Mouse (Mus musculus) myocyte (in vitro differentiated cells): ENCODE measurements around the gene Arl4a.

Experiments used
- CEBPB ChIP-seq: IDR thresholded peaks from 2 replicates; pipeline ENCODE4 v1.6.1; 2011; ENCODE audit warnings: mild to moderate bottlenecking, moderate library complexity; ENCODE audit not compliant: poor library complexity, insufficient read depth, severe bottlenecking
- E2F4 ChIP-seq: IDR thresholded peaks from one replicate; pipeline ENCODE4 v1.6.1; 2011; ENCODE audit warnings: mild to moderate bottlenecking, control low read depth, moderate library complexity; ENCODE audit not compliant: insufficient read depth
- MAX ChIP-seq: IDR thresholded peaks from one replicate; pipeline ENCODE4 v1.6.1; 2011; ENCODE audit warnings: low read depth, mild to moderate bottlenecking, control low read depth
- MYOG ChIP-seq, 3 experiments: IDR thresholded peaks; one replicate each; pipeline ENCODE4 v1.6.1; 2011; ENCODE audit warnings: control low read depth in 2 of 3, low read depth in 2 of 3, mild to moderate bottlenecking in 2 of 3; ENCODE audit not compliant: insufficient read length in 2 of 3, control insufficient read depth in 1 of 3, insufficient read depth in 1 of 3
- POLR2A ChIP-seq: IDR thresholded peaks from one replicate; pipeline ENCODE4 v1.6.1; 2011; ENCODE audit warnings: low read depth, mild to moderate bottlenecking, control low read depth, moderate library complexity; ENCODE audit not compliant: insufficient read length
- REST ChIP-seq: IDR thresholded peaks from one replicate; pipeline ENCODE4 v1.6.1; 2011; ENCODE audit warnings: mild to moderate bottlenecking, control low read depth, moderate library complexity; ENCODE audit not compliant: insufficient read depth, insufficient read length
- SRF ChIP-seq: IDR thresholded peaks from one replicate; pipeline ENCODE4 v1.6.1; 2011; ENCODE audit warnings: low read depth; ENCODE audit not compliant: control insufficient read depth, insufficient read length
- USF1 ChIP-seq: IDR thresholded peaks from one replicate; pipeline ENCODE4 v1.6.1; 2011; ENCODE audit warnings: low read depth, mild to moderate bottlenecking, control low read depth, moderate library complexity

DNA sequence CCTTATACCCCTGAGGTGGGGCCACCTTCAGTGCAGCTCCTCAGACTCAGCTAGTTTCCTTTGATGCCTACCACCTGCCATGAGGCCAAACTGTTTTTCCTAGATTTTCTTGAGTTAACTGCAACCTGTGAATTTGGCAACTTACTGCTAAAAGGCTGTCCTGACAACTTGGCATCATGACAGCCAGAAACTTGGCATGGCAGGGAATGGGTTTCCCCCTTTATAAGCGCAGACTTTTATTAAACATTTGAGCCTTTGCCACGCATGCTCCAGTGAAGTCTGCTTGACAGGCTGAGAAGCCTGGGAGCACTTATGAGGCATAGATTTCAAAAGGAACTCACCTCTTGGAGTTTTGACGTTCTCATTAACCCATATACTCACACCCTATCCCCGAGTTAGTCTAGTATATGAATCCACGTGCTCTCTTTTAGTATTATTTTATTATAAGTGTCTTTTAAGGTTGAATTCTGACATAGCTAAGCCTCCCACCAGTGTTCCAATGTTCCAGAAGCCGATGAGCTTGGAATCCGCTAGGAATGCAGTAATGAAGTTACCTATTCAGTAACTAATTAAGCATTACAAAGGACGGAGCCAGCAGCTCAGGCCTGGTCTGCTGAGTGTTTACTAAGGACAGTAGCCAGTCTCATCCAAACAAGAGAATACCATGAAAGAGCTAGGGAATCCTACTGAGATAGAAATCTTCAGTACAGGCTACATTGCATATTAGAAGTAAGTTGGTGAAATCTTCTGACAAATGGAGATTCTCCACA is 6.2 kb upstream of the Arl4a start:
- TF ChIP-seq MYOG (IDR thresholded peaks at IDR 0.05; ENCODE audit: control insufficient read depth in 1 of 3, insufficient read depth in 1 of 3, insufficient read length in 2 of 3, low read depth in 2 of 3) (no peak), MAX (no peak), POLR2A (no peak), SRF (no peak), REST (no peak), E2F4 (no peak), USF1 (no peak), CEBPB (no peak)
